Mouse (Mus musculus) liver, postnatal 0 days (tissue): ENCODE data around the gene Acta1. TPM values are rescaled to one million over a fixed set of nuclear protein-coding genes. Genes with fewer than 3 reads are reported as not detected.

Source experiments
- ATAC-seq: fragments of 200-750 bp; cut with Nextera tagmentation; 2 replicates; pipeline ENCODE4 v1.8.0; 2017; ENCODE audit warnings: mild to moderate bottlenecking, moderate library complexity
- DNase-seq: peaks from one replicate; pipeline ENCODE4 v3.0.0-alpha.2; 2016
- H3K27ac ChIP-seq: fragments of 300-500 bp; sonication (generic); 2 replicates; pipeline ENCODE4 v1.5.1; 2014; ENCODE audit warnings: antibody characterized with exemption, moderate library complexity, mild to moderate bottlenecking, low read depth
- H3K27me3 ChIP-seq: fragments of 300-500 bp; sonication (generic); 2 replicates; pipeline ENCODE4 v1.6.1; 2014; ENCODE audit warnings: low read length, control low read depth, mixed read lengths; ENCODE audit not compliant: insufficient read depth
- H3K36me3 ChIP-seq: fragments of 300-500 bp; sonication (generic); replicated peaks from 2 replicates; pipeline ENCODE4 v1.6.1; 2014; ENCODE audit warnings: mild to moderate bottlenecking, control low read depth, low read length, moderate library complexity, mixed read lengths; ENCODE audit not compliant: insufficient read depth
- H3K4me1 ChIP-seq: fragments of 300-500 bp; sonication (generic); 2 replicates; pipeline ENCODE4 v1.6.1; 2014; ENCODE audit warnings: antibody characterized with exemption, mild to moderate bottlenecking, control low read depth; ENCODE audit not compliant: insufficient read depth
- H3K4me2 ChIP-seq: fragments of 300-500 bp; sonication (generic); 2 replicates; pipeline ENCODE4 v1.6.1; 2014; ENCODE audit warnings: low read depth, mild to moderate bottlenecking, low read length, moderate library complexity, mixed read lengths
- H3K4me3 ChIP-seq: fragments of 300-500 bp; sonication (generic); 2 replicates; pipeline ENCODE4 v1.5.1; 2014; ENCODE audit warnings: low read depth, low read length
- H3K9ac ChIP-seq: fragments of 300-500 bp; sonication (generic); replicated peaks from 2 replicates; pipeline ENCODE4 v1.6.1; 2014; ENCODE audit warnings: mild to moderate bottlenecking, moderate library complexity
- H3K9me3 ChIP-seq: fragments of 300-500 bp; sonication (generic); 2 replicates; pipeline ENCODE4 v1.6.1; 2016; ENCODE audit warnings: mild to moderate bottlenecking, control low read depth, low read length, mixed read lengths
- CTCF ChIP-seq: sonication (generic); IDR thresholded peaks from 2 replicates; pipeline ENCODE4 v1.5.1; 2016; ENCODE audit warnings: antibody characterized with exemption, low read depth
- EP300 ChIP-seq: IDR thresholded peaks from 2 replicates; pipeline ENCODE4 v1.6.1; 2016; ENCODE audit warnings: antibody characterized with exemption, low read depth, mild to moderate bottlenecking
- WGBS: fragments of 180-500 bp; shearing (Covaris S2); extraction: QIAGEN DNeasy Blood & Tissue Kit; methylation state at CpG from one replicate; pipeline ENCODE4 v1.1.7; 2014; ENCODE audit not compliant: insufficient replicate concordance; 5-methylcytosine and 5-hydroxymethylcytosine counted together
- polyA plus RNA-seq: library from polyadenylated mRNA; unstranded; fragments of >200 nt; fragmentation: Nextera tagmentation; extraction: Ambion mirVana; gene quantifications from 2 replicates; pipeline ENCODE4 v1.2.1, GENCODE M21; 2015

Gene Acta1
- polyA plus RNA-seq, 1 experiment from 2014 or later, result 18.6 TPM

DNA sequence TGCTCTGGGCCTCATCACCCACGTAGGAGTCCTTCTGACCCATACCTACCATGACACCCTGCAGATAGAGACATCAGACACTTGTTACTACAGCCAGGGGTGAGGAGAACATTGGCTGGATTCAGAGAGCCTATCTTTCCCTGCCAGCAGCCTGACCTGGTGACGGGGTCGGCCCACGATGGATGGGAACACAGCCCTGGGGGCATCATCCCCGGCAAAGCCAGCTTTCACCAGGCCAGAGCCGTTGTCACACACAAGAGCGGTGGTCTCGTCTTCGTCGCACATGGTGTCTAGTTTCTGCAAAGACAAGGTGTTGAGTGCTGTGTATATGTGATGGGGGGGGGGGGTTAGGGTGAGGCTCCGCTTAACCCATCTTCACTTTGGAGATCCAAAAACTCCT, 1.1 kb downstream of the Acta1 start:
- DNase-seq, result no peak
- ATAC-seq, result no peak
- H3K27me3 ChIP-seq, result peaks cover 61% of the 10 kb centered on the region
- no peak overlapping the region for H3K4me2 ChIP-seq
- no peaks in the 10 kb centered on the region for H3K36me3 ChIP-seq
- H3K4me3 ChIP-seq, result no peak overlapping the region
- no peaks in the 10 kb centered on the region for H3K9me3 ChIP-seq
- no peak for TF ChIP-seq EP300
- no peak for TF ChIP-seq CTCF
- no peaks in the 10 kb centered on the region for H3K4me1 ChIP-seq
- no peak overlapping the region for H3K27ac ChIP-seq
- H3K9ac ChIP-seq, result no peak overlapping the region
- WGBS, result 74% methylated on average over 11 of the region's 11 CpGs

DNA sequence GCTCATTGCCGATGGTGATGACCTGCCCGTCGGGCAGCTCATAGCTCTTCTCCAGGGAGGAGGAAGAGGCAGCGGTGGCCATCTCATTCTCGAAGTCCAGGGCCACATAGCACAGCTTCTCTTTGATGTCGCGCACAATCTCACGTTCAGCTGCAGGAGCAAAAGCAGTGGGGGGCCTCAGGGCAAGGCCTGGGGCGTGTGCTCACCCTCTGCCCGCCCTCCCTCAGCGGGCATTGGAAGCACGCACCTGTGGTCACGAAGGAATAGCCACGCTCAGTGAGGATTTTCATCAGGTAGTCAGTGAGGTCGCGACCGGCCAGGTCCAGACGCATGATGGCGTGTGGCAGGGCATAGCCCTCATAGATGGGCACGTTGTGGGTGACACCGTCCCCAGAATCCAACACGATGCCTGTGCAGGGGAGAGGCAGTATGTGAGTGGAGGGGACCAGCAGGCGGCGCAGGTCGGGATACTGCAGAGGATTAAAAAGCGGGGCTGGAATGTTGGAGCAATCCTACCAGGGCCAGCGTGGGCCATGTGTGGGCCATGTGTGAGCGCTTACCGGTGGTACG, 1.9 kb downstream of the Acta1 start:
- Histone ChIP-seq H3K4me2 (no peak overlapping the region), H3K9me3 (no peaks in the 10 kb centered on the region), H3K27me3 (peaks cover 61% of the 10 kb centered on the region), H3K4me3 (no peak overlapping the region), H3K4me1 (no peaks in the 10 kb centered on the region), H3K36me3 (no peaks in the 10 kb centered on the region), H3K9ac (no peak overlapping the region), H3K27ac (no peak overlapping the region)
- ATAC-seq, result no peak
- 14% methylated on average over 30 of the region's 30 CpGs for WGBS
- DNase-seq, result no peak
- TF ChIP-seq EP300 (no peak), CTCF (0 out of 2 replicates have a peak, but pooled peaks have one; percentile 10)

DNA sequence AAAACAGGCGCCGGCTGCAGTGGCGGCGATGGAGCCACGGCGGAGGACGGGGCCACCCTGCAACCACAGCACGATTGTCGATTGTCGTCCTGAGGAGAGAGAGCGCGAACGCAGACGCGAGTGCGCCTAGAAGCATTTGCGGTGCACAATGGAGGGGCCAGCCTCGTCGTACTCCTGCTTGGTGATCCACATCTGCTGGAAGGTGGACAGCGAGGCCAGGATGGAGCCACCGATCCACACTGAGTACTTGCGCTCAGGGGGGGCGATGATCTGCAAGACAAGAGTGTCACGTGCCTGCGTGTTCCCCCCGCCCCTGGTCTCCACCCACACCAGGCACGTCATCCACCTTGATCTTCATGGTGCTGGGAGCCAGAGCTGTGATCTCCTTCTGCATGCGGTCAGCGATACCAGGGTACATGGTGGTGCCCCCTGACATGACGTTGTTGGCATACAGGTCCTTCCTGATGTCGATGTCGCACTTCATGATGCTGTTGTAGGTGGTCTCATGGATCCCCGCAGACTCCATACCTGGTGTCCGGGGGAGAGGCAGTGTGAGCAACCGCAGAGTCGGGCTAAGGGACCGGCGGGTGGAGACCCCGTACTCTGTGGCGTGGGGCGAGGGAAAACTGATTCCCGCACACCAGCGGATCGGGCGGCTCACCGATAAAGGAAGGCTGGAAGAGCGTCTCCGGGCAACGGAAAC, 2.5 kb downstream of the Acta1 start:
- no peaks in the 10 kb centered on the region for H3K36me3 ChIP-seq
- TF ChIP-seq CTCF, result no peak
- TF ChIP-seq EP300, result no peak
- H3K4me3 ChIP-seq, result no peak overlapping the region
- 2% methylated on average over 49 of the region's 49 CpGs for WGBS
- no peak overlapping the region for H3K4me2 ChIP-seq
- no peak for ATAC-seq
- H3K9me3 ChIP-seq, result no peaks in the 10 kb centered on the region
- DNase-seq, result no peak
- H3K27me3 ChIP-seq, result peaks cover 61% of the 10 kb centered on the region
- no peak overlapping the region for H3K9ac ChIP-seq
- no peak overlapping the region for H3K27ac ChIP-seq
- no peaks in the 10 kb centered on the region for H3K4me1 ChIP-seq

DNA sequence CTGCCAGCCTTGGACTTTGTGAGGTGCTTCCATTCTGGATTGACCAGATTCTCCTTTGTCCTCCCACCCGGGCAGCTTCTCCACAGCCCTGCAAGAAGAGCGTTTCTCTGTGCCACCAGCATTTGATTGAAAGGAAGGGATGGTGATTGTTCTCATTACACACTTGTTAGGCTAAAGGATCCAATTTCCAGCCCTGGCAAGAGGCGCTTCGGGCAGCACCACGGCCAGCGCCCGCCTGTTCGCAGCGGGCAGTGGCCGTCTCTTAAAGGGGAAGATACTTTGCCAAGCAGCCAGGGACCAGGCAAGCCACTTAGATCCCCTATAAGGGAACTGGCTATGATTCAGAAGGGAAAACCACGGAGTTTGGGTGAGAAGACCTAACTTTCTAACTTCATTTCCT, 3.3 kb downstream of the Acta1 start:
- H3K9me3 ChIP-seq, result no peaks in the 10 kb centered on the region
- no peak overlapping the region for H3K9ac ChIP-seq
- H3K4me1 ChIP-seq, result no peaks in the 10 kb centered on the region
- H3K36me3 ChIP-seq, result no peaks in the 10 kb centered on the region
- H3K4me3 ChIP-seq, result no peak overlapping the region
- peaks cover 61% of the 10 kb centered on the region for H3K27me3 ChIP-seq
- DNase-seq (peak; percentile 64), ATAC-seq (no peak)
- H3K27ac ChIP-seq, result no peak overlapping the region
- 1% methylated on average over 11 of the region's 11 CpGs for WGBS
- H3K4me2 ChIP-seq, result no peak overlapping the region
- no peak for TF ChIP-seq EP300
- TF ChIP-seq CTCF, result no peak

DNA sequence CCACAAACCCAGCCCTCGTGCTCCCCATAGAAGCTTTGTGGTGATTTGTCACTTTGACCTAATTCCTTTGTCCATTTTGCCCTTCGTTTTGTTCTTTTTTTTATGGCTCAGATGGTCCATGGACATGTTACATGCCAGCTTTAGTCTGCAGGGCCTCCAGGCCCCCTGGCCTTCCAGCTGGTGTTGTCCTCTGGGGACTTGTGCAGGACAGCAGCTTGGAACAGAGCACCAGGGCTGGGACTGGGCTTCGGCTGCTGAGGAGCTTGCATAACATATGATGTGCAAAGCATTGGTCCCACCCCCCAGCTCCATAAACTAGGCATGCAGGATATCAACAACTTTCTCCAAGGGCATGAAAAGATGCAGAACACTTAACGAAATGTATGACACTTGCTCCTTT, 4.8 kb downstream of the Acta1 start:
- H3K9me3 ChIP-seq, result no peaks in the 10 kb centered on the region
- ATAC-seq, result no peak
- no peak overlapping the region for H3K4me2 ChIP-seq
- no peak for TF ChIP-seq EP300
- H3K27me3 ChIP-seq, result peaks cover 50% of the 10 kb centered on the region
- H3K4me3 ChIP-seq, result no peak overlapping the region
- H3K27ac ChIP-seq, result no peak overlapping the region
- H3K9ac ChIP-seq, result no peak overlapping the region
- no peaks in the 10 kb centered on the region for H3K36me3 ChIP-seq
- DNase-seq, result no peak
- 59% methylated on average over 4 of the region's 4 CpGs for WGBS
- H3K4me1 ChIP-seq, result no peaks in the 10 kb centered on the region

DNA sequence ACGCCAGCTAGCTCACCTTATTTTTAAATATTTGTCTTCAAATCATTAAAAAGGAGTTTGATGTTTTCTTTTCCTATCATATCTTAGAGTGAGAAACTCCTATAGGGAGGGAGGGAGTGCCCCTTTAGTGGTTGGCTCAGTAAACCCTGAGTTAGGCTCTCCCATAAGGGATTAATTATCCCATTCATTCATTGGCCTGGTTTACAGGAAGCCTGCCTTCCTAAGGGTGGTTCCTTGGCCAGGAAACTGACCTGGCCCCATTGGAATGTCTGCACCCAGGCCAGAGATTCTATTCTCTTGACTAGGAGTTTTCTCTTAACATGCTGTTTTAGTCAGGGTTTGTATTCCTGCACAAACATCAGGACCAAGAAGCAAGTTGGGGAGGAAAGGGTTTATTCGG, 6.6 kb downstream of the Acta1 start:
- no peak for ATAC-seq
- no peak overlapping the region for H3K4me3 ChIP-seq
- DNase-seq, result no peak
- no peak overlapping the region for H3K27ac ChIP-seq
- H3K4me1 ChIP-seq, result no peaks in the 10 kb centered on the region
- H3K4me2 ChIP-seq, result no peak overlapping the region
- 66% methylated on average over 2 of the region's 2 CpGs for WGBS
- TF ChIP-seq CTCF, result no peak
- TF ChIP-seq EP300, result no peak
- peaks cover 35% of the 10 kb centered on the region for H3K27me3 ChIP-seq
- no peaks in the 10 kb centered on the region for H3K9me3 ChIP-seq
- H3K9ac ChIP-seq, result no peak overlapping the region
- H3K36me3 ChIP-seq, result no peaks in the 10 kb centered on the region
